Mouse (Mus musculus) midbrain, embryonic 11.5 days (tissue): ENCODE data around the gene Mcoln2. TPM values are rescaled to one million over a fixed set of nuclear protein-coding genes. Genes with fewer than 3 reads are reported as not detected.

Experiments
- ATAC-seq: fragments of 200-750 bp; cut with Nextera tagmentation; 2 replicates; pipeline ENCODE4 v1.8.0; 2017; ENCODE audit warnings: moderate TSS enrichment, moderate library complexity; ENCODE audit not compliant: low FRiP score
- DNase-seq: peaks from one replicate; pipeline ENCODE4 v3.0.0; 2015; ENCODE audit warnings: low spot score; ENCODE audit errors: missing footprints
- H3K27ac ChIP-seq: fragments of 300-500 bp; sonication (generic); 2 replicates; pipeline ENCODE4 v1.5.1; 2014; ENCODE audit warnings: low read depth, low read length
- H3K27me3 ChIP-seq: fragments of 300-500 bp; sonication (generic); 2 replicates; pipeline ENCODE4 v1.6.1; 2014; ENCODE audit warnings: mild to moderate bottlenecking, low read length, moderate library complexity, mixed read lengths; ENCODE audit not compliant: control insufficient read depth, insufficient read depth
- H3K36me3 ChIP-seq: fragments of 300-500 bp; sonication (generic); 2 replicates; pipeline ENCODE4 v1.6.1; 2014; ENCODE audit warnings: mild to moderate bottlenecking, low read length, moderate library complexity, mixed read lengths; ENCODE audit not compliant: control insufficient read depth, insufficient read depth
- H3K4me1 ChIP-seq: fragments of 300-500 bp; sonication (generic); 2 replicates; pipeline ENCODE4 v1.6.1; 2014; ENCODE audit warnings: low read length; ENCODE audit not compliant: control insufficient read depth, insufficient read depth
- H3K4me2 ChIP-seq: fragments of 300-500 bp; sonication (generic); 2 replicates; pipeline ENCODE4 v1.6.1; 2014; ENCODE audit warnings: mild to moderate bottlenecking, moderate library complexity
- H3K4me3 ChIP-seq: fragments of 300-500 bp; sonication (generic); 2 replicates; pipeline ENCODE4 v1.5.1; 2014; ENCODE audit warnings: low read depth, low read length
- H3K9ac ChIP-seq: fragments of 300-500 bp; sonication (generic); 2 replicates; pipeline ENCODE4 v1.6.1; 2014; ENCODE audit warnings: low read length
- H3K9me3 ChIP-seq: fragments of 300-500 bp; sonication (generic); 2 replicates; pipeline ENCODE4 v1.6.1; 2016; ENCODE audit warnings: low read length; ENCODE audit not compliant: control insufficient read depth
- WGBS: fragments of 180-500 bp; shearing (Covaris S2); extraction: QIAGEN DNeasy Blood & Tissue Kit; methylation state at CpG from one replicate; pipeline ENCODE4 v1.1.7; 2014; 5-methylcytosine and 5-hydroxymethylcytosine counted together
- polyA plus RNA-seq: library from polyadenylated mRNA; unstranded; fragments of >200 nt; fragmentation: Nextera tagmentation; extraction: Ambion mirVana; gene quantifications from 2 replicates; pipeline ENCODE4 v1.2.1, GENCODE M21; 2014

Mcoln2 gene
- 0.37 and 0.46 TPM in 2 replicates for polyA plus RNA-seq

- H3K9ac ChIP-seq, result peak within 1 kb of the TSS; percentile 31
- no peak within 1 kb of the TSS for H3K27ac ChIP-seq
- 13% methylated on average over 34 of the region's 34 CpGs for WGBS
- DNase-seq (peak; percentile 91), ATAC-seq (peak; percentile 71)
- H3K36me3 ChIP-seq, result no peaks in the 10 kb centered on the region
- H3K27me3 ChIP-seq, result peaks cover 12% of the 10 kb centered on the region
- H3K4me2 ChIP-seq, result peak within 1 kb of the TSS; percentile 83
- peak within 1 kb of the TSS; percentile 37 for H3K4me3 ChIP-seq
- H3K9me3 ChIP-seq, result no peaks in the 10 kb centered on the region
- H3K4me1 ChIP-seq, result peaks cover 6% of the 10 kb centered on the region; the same call in 1 of the 2 replicates
Observed at GRCm38 (mm10) chr3:146149156-146150057, at the start of gene Mcoln2. Gene Mcoln2, plus strand, starts transcription at chr3:146149833.

GRCm38 (mm10) chr3:146099925-146100324, 49.7 kb upstream of the Mcoln2 start:
- H3K27me3 ChIP-seq, result no peaks in the 10 kb centered on the region
- ATAC-seq (no peak), DNase-seq (no peak)
- no peak overlapping the region for H3K9ac ChIP-seq
- no peak overlapping the region for H3K27ac ChIP-seq
- H3K4me3 ChIP-seq, result no peak overlapping the region
- H3K4me1 ChIP-seq, result no peaks in the 10 kb centered on the region
- no peaks in the 10 kb centered on the region for H3K9me3 ChIP-seq
- H3K4me2 ChIP-seq, result no peak overlapping the region
- H3K36me3 ChIP-seq, result no peaks in the 10 kb centered on the region

GRCm38 (mm10) chr3:146102049-146102448, 47.6 kb upstream of the Mcoln2 start:
- WGBS, result 61% methylated on average over 6 of the region's 6 CpGs
- H3K9ac ChIP-seq, result no peak overlapping the region
- no peak for DNase-seq
- no peaks in the 10 kb centered on the region for H3K36me3 ChIP-seq
- no peak for ATAC-seq
- H3K27me3 ChIP-seq, result no peaks in the 10 kb centered on the region
- no peak overlapping the region for H3K4me2 ChIP-seq
- H3K27ac ChIP-seq, result no peak overlapping the region
- H3K4me3 ChIP-seq, result no peak overlapping the region
- H3K4me1 ChIP-seq, result no peaks in the 10 kb centered on the region
- no peaks in the 10 kb centered on the region for H3K9me3 ChIP-seq

- peak; percentile 71 for ATAC-seq
- H3K9me3 ChIP-seq, result no peaks in the 10 kb centered on the region
Observed at GRCm38 (mm10) chr3:146107116-146107849, 42.4 kb upstream of the Mcoln2 start.

GRCm38 (mm10) chr3:146107921-146108571, 41.6 kb upstream of the Mcoln2 start, which contains the start of gene Wdr63:
Gene Wdr63, minus strand, starts transcription at chr3:146108130.
- Histone ChIP-seq H3K27me3 (0 out of 2 replicates have a peak, but pooled peaks cover 3% of the 10 kb centered on the region), H3K36me3 (no peaks in the 10 kb centered on the region), H3K4me2 (peak within 1 kb of the TSS; percentile 77), H3K4me1 (no peaks in the 10 kb centered on the region), H3K9ac (peak within 1 kb of the TSS; percentile 24; the same call in 1 of the 2 replicates), H3K4me3 (peak within 1 kb of the TSS; percentile 41), H3K27ac (no peak within 1 kb of the TSS), H3K9me3 (no peaks in the 10 kb centered on the region)
- WGBS, result 11% methylated on average over 18 of the region's 18 CpGs
- ATAC-seq (peak; percentile 97), DNase-seq (peak; percentile 96)

More at GRCm38 (mm10) chr3:146107116-146107849, 42.4 kb upstream of the Mcoln2 start:
- Histone ChIP-seq H3K36me3 (no peaks in the 10 kb centered on the region), H3K27ac (no peak overlapping the region), H3K9ac (peak overlapping the region; percentile 16; the same call in 1 of the 2 replicates), H3K27me3 (0 out of 2 replicates have a peak, but pooled peaks cover 3% of the 10 kb centered on the region), H3K4me1 (no peaks in the 10 kb centered on the region), H3K4me2 (peak overlapping the region; percentile 77), H3K4me3 (peak overlapping the region; percentile 41)
- WGBS, result 6% methylated on average over 18 of the region's 18 CpGs
- peak; percentile 93 for DNase-seq

GRCm38 (mm10) chr3:146108945-146109344, 40.7 kb upstream of the Mcoln2 start:
- no peaks in the 10 kb centered on the region for H3K36me3 ChIP-seq
- no peak for DNase-seq
- H3K4me1 ChIP-seq, result no peaks in the 10 kb centered on the region
- no peaks in the 10 kb centered on the region for H3K9me3 ChIP-seq
- 0 out of 2 replicates have a peak, but pooled peaks cover 3% of the 10 kb centered on the region for H3K27me3 ChIP-seq
- H3K27ac ChIP-seq, result no peak overlapping the region
- H3K9ac ChIP-seq, result no peak overlapping the region
- no peak overlapping the region for H3K4me3 ChIP-seq
- whole genome bisulfite sequencing, result 73% methylated on average over 2 of the region's 2 CpGs
- H3K4me2 ChIP-seq, result no peak overlapping the region
- no peak for ATAC-seq

- WGBS, result 79% methylated on average over 2 of the region's 2 CpGs
- no peaks in the 10 kb centered on the region for H3K36me3 ChIP-seq
- H3K27me3 ChIP-seq, result 0 out of 2 replicates have a peak, but pooled peaks cover 3% of the 10 kb centered on the region
- H3K4me1 ChIP-seq, result no peaks in the 10 kb centered on the region
- ATAC-seq, result no peak
- no peaks in the 10 kb centered on the region for H3K9me3 ChIP-seq
- no peak overlapping the region for H3K9ac ChIP-seq
- H3K27ac ChIP-seq, result no peak overlapping the region
- no peak for DNase-seq
- H3K4me3 ChIP-seq, result no peak overlapping the region
- no peak overlapping the region for H3K4me2 ChIP-seq
Observed at GRCm38 (mm10) chr3:146110358-146110757, 39.3 kb upstream of the Mcoln2 start.

- no peak overlapping the region for H3K4me2 ChIP-seq
- no peak for DNase-seq
- no peak overlapping the region for H3K4me3 ChIP-seq
- H3K36me3 ChIP-seq, result no peaks in the 10 kb centered on the region
- no peaks in the 10 kb centered on the region for H3K4me1 ChIP-seq
- no peaks in the 10 kb centered on the region for H3K9me3 ChIP-seq
- H3K27me3 ChIP-seq, result 0 out of 2 replicates have a peak, but pooled peaks cover 3% of the 10 kb centered on the region
- ATAC-seq, result no peak
- WGBS, result 78% methylated on average over 6 of the region's 6 CpGs
- H3K27ac ChIP-seq, result no peak overlapping the region
- H3K9ac ChIP-seq, result no peak overlapping the region
Observed at GRCm38 (mm10) chr3:146110916-146111315, 38.7 kb upstream of the Mcoln2 start.
